Mouse (Mus musculus) ES-Bruce4 (cell line): ENCODE data around the gene Iqcd.

Experiments
- CTCF ChIP-seq: IDR thresholded peaks from one replicate; pipeline ENCODE4 v1.8.1; 2011; ENCODE audit warnings: low read depth, low read length
- EP300 ChIP-seq: IDR thresholded peaks from 2 replicates; pipeline ENCODE4 v1.6.1; 2011; ENCODE audit warnings: low read depth, low read length; ENCODE audit not compliant: insufficient read depth
- POLR2A ChIP-seq: IDR thresholded peaks from one replicate; pipeline ENCODE4 v1.8.1; 2011; ENCODE audit warnings: low read length; ENCODE audit not compliant: insufficient read depth

GRCm38 (mm10) chr5:120562956-120563913 is 25.6 kb upstream of the Iqcd start:
- no peak for TF ChIP-seq CTCF
- TF ChIP-seq EP300, result peak; percentile 74; the same call in 1 of the 2 replicates
- no peak for TF ChIP-seq POLR2A
